Mouse (Mus musculus): ENCODE results near the gene Pdgfa.

Pdgfa gene

DNA sequence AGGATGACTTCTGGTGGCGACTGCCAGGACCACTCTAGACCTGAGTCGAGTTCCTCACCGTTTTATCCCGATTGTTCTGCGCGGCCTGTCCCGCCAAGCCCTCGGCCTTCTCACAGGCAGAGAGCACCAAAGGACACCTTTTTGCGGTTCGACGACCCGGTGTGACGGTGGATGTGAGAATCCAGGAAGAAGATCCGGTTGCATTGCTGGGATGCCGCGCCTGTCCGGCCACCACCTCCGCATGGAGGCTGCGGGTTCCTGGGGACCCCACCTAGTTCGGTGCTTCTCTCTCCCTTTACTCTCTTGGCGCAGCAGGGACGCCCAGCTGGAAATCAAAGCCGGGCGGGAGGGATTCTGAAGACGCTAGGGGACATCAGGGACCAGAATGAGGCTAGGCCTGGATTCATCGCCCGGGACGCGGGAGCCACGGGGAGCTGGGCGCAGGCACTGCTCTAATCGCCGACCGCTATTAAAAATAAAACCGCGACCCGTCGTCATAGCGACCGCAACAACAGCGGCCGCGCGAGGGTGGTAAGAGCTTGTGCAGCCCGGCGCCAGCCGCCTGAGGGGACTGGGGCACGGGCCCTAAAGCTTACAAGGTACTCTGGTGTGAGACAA, at the start of gene Pdgfa:
Gene Pdgfa (minus strand): TSS at position 200 of the 618 bp plus-strand sequence.
- DNase-seq (ENCODE audit: low spot score): no peak

DNA sequence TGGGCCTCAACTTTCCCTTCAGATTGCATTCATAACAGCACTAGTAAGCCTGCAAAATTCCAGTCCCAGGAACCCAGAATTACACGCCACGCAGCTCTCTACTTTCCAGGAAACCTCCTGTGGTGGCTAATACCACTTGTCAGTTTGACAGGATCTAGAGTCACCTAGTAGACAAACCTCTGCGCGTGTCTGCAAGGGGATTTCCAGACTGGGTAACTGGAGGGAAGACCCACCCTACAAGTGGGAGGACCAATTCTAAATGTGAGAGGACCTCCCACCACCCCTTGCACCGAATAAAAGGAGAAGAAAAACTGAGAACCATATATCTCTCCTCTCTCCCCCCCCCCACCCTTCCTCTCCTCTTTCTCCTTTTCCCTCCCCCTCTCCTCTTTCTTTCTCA, 49.5 kb upstream of the Pdgfa start:
- no peak for DNase-seq (ENCODE audit: low spot score)

DNA sequence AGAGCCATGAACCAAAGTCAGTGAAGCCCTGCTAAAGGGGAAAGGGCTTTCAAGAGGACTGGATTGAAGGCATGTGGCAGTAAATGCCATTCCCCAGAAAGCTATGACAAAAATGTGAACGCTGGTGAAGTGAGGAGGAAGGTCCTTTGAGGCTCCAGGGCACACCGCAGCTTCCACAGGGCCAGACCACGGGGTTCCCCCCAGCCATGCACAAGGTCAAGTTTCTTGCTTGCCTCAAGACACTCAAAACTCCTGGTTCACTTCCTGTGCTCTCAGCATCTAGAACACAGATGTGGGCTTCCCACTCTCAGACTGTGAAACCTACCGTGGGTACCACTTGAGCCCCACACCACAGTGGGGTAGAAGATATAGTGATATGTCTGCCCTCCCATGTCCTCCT, 46.4 kb upstream of the Pdgfa start:
- DNase-seq (ENCODE audit: low spot score): no peak

DNA sequence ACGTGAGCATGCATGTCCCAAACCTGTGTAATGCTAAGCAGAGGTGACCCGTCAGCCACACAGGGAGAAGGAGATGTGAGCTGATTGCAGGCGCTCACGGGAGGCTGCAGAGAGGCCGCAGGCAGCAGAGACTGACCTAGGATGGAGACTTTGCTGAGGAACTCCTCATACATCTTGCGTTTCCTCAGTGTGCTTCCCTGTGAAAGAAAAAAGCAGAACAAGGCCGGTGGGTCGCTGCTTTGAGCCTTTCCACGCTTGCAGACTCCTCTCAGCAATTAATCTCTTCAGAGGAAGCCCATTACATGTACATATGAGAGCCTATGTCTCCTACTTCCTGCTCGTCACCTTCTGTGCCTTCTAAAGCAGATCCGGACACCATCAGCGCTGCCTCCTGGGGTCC, 45.1 kb upstream of the Pdgfa start:
- no peak for DNase-seq (ENCODE audit: low spot score)

DNA sequence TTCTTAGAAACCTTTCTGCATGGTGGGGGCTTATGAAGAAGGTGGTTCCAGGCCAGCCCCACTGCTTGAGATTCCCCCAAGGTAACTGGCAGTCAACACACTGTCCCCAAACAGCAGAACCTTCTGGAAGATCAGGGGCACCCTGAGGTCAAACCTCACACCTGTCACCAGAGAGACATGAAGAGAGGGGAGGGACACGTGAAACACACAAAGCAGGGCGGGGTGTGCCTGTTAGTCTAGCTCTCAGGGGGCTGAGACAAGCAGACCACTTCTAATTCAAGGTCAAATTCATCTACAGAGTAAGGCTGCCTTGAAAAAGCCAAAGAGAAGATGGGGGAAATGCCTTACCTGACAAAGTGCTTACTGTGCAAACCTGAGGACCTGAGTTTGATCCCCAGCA, 38.0 kb upstream of the Pdgfa start:
- no peak for DNase-seq (ENCODE audit: low spot score)

DNA sequence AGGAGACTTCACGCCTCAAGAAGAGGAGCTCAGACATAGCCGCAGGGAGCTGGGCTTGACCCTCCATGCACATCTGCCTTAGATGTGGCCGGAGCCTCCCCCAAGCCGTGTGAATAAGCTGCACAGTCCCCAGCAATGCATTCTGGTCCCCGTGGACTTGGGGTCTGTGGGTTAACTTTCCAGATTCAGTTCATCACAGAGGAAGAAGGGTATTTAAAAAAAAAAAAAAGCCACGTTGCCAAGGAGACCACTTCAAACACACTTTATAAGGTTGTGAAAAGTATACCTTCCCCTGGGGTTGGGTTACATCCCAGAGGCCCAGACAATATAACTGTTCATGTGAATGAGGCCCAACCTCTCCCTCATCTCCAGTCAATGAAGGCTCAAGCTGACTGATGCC, 37.6 kb upstream of the Pdgfa start:
- no peak for DNase-seq (ENCODE audit: low spot score)

DNA sequence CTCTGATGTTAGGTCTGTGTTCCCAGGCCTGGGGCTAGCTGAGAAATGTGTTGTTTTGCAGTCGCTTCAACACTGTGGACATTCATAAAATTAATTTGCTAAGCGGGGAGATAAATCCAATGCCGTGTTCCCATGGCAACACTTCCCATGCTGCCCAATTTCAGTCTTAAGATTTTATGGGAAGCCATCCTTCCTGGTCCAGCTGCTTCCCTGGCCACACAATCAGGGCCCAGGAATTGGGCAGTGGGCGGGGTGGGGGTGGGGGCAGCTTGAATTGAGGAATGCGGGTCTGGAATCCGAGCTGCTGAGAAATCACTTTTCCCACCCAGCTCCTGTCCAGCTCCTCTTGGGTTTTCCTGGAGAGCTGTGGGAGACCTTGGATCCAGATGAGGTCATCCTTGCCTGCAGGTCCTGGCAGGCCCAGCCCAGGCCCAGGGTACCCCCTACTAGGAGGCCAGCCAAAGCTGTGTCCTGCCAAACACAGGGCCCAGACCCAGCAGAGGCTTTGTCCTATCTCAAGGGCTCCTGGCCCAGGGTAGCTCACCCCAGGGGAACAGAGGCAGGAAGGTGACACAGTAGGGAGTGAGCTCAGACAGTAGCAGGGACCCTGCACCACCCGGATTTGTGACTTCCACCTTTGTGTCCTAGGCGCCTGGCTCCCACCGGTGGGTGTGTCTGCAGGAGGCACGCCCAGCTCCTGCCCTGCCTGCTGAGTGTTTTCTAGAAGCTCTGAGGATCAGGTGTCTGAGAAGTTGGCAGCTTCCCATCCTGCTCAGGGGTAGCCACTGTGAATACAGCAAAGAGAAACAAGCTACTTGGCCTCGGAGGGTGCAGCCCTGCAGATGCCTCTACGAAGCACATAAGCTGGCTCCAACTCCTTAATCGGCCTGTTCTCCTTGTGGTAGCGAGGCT, 36.5 kb upstream of the Pdgfa start:
- no peak for DNase-seq (ENCODE audit: low spot score)

DNA sequence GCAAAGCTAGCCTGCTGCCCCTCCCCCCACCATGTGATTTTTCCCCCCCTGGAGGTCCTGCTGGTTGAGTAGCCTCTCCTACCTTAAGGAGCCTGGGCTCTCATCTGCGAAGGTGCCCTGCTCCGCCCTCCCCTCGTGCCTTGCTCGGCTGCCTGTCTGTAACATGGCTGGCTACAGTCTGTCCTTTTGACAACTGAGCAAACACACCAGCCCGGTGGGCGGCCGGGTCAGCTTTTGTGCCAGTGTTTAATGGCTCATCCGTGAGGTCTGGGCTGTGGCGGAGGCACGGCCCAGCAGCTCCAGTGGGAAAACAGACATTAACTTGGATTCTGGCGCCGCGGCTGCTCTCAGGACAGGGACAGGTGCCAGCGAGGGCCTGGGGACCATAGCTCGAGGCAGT, 30.4 kb upstream of the Pdgfa start:
- DNase-seq (ENCODE audit: low spot score): no peak

DNA sequence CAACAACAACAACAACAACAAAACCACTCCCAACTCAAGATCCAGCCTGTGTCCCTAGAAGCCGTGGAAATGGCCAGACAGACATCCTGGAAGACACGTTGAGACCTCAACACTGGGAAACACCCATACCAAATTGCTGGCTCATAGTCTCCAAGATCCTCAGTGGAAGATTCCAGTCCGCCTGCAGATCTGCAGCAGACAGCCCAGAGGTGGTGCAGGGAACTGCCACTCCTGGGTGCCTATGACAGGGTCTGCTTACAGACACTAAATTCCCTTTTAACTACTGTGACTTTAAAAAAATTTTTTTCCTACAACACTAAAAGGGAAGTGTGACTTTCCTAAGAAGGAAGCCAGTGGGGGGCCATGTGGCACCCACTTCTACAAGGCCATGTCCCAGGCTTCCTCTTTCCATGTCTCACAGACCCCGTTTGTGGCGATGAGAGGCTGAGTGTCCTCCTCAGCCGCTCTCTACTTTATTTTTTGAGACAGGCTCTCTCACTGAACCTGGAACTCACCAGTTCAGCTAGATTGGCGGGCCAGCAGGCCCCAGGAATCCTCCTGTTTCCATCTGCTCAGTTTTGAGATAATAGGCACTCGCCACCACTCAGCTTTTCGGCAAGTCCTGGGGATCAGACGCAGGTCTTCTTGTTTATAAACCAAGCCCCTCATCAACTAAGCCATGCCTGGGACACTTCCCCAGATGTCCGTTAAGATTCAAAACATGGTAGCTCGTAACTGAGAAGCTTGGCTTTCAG, 27.4 kb upstream of the Pdgfa start:
- no peak for DNase-seq (ENCODE audit: low spot score)

DNA sequence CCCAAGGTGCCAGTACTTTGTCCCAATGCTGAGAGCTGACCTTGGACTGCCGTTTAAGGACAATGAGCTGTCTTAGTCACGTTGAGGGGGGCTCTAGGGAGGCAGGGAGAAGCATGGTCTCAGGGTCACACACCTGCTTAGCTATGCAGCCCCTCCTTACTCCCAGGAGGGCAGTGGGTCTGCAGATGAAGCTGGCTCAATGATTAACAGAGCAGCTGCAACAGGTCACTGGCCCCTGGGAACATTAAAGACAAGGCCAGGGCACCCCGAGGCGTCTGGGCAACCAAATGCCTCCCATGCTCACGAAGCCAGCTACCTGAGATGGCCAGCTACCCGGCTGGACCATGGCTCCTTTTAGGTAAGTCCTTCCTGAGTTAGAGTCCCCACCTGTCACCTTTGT, 23.4 kb upstream of the Pdgfa start:
- no peak for DNase-seq (ENCODE audit: low spot score)

DNA sequence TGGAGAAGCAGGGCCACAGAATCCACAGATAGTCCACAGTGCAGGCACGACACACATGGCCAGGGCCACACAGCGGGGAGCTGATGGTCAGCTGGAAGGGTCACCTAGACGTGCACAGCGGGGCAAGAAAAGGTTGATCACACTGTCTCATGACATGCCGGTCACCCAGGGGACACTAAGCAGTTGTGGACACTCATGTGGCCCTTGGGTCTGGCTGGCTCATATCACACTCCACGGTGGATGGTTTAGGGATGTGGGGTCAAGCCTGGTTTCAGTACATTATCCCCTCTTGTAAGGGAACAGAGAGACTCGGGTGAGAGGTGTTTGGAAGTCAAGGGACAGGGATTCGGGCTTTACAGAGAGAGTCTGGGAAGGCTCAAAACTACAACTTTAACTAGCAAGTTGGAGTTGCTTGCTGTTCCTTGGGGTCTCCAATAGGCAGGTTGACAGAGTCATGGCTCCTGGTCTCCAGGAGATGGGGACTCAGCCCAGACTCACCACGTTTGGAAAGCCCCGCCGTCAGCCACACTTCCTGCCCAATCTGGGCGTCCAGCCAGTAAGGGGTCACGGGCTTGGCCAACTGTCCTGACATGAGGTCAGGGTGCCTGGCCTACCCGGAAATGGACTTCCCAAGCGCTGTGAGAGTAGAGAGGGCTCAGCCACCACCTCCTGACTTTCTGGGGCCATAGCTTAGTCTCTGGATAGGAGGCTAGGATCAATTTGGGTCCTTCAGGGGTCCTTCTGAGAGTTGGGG, 20.4 kb upstream of the Pdgfa start:
- DNase-seq (ENCODE audit: low spot score): no peak

DNA sequence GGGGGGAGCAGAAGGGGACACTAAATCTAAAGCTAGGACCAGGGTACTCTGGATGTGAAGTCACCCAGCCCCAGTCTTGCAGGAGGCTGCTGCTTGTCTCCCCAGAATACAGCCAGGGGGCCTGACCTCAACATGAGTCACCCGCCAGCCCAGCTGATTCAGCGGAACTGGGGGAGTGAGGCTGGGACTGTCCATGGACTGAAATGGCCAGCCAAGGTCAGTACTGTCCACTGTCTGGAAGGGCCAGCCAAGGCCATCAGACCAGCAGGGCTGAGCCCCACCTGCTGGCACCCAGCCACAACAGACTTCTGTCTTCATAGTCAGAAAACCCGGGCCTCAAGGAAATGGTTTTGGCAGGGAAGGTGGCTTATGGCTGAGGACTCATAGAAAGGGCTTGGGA, 17.9 kb upstream of the Pdgfa start:
- no peak for DNase-seq (ENCODE audit: low spot score)

DNA sequence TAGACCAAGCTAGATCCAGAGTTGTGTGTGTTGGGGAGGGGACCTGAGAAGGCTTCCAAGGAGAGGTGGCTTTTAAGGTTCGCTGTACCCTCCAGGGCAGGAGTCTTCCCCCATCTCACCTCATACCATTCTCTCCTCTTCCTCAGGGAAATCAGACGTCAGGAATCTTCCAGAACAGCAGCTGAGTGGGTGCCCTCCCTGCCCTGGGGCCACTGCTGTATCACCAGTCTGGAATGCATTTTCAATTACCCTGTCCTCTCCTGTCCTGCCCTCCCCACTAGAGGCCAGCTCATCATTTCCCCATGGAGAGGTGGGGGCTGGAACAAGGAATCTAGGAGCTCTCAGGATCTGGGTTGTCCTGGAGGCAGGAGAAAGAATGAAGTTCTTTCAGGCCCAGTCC, 13.5 kb upstream of the Pdgfa start:
- DNase-seq (ENCODE audit: low spot score): no peak

DNA sequence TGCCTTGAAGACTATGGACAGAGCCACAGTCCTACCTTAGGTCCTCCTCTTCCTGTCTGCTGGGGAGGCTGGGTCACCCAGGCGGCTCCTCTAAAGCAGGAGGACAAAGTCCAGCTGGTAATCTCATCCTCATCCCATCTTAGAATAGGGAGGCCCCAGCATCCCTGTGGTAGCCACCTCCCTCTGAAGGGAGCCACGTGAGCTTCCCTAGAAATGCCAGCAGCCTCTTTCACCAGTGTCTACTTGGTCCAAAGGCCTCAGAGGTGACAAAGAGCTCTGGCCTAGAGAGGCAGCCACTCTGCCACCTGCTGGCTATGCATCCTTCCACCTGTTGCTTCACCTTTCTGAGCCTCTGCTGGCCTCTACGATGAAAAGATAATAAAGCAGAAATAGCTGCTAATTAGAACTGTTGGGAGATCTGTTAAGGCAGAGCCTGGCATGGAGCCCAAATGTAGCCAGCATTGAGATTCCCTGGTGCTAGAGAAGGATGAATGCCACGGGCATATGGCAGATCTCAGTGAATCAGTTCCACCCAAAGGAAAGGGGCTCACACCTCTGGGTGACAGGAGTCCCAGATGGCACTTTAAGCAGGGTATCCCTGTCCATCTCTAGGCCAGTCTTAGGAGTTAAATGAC, 10.1 kb upstream of the Pdgfa start:
- no peak for DNase-seq (ENCODE audit: low spot score)

DNA sequence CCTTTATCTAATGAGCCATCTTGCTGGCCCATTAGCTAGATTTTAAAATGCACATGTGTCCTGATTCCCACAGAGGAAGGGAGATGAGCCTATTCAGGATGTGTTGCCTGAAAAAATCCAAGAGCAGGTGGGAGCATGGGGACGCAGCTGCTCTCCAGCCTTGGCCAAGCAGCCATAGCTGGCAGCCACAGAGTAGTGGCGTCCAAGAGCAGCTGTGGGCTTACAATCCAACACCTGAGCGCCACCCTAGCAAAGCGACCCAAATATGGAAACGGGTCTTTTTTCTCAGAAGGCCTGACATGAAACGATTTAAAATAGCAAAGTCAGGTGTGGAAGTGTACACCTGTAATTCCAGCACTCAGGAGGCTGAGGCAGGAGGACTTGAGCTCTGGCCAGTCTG, 7.4 kb upstream of the Pdgfa start:
- DNase-seq (ENCODE audit: low spot score): no peak

DNA sequence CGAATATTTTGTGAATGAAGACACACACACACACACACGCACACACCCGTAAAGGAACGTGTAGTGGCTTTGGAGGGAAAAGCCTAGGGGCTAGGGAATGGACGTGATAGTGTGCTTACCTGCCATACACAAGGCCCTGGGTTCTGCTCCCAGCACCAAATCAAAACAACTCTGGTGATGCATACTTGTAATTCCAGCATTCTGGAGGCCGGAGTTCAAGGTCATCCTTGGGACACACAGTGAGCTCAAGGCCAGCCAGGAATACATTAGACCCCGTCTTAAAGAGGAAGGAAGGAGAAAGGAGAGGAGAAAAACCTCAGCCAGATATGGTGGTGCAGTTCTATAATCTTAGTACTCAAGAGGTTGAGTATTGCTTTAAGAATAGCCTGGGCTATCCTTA, 2.5 kb upstream of the Pdgfa start:
- DNase-seq (ENCODE audit: low spot score): no peak

DNA sequence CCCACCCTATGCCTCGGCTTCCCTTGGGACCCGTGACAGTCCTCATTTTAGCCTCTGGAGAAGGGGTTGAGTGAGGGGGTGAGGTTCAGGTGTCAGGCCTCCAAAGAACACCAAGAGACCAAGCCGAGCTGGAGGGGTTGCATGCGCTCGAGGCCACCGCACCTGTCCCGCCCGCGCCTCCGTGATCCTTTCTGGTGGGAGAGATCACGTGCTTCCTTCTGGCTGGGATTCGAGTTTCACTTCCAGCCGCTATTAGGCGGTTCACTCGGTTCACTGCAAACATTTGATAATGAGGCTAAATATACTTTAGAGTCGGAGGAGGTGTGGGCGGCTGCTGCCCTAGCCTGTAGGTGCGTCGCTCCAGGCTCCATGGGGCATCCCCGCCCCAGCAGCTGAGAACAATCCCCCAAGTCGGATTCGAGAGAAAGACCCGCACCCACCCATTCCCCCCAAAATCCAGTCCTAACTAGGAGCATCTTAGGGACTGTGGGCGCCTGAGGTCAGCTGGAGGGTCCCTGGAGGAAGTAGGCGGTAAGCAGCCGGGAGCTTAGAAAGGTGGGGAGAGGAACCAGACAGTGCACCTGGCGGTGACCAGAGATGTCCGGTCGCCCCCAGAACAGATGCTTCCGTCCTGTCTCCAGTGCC, 888 bp upstream of the Pdgfa start:
- no peak for DNase-seq (ENCODE audit: low spot score)

DNA sequence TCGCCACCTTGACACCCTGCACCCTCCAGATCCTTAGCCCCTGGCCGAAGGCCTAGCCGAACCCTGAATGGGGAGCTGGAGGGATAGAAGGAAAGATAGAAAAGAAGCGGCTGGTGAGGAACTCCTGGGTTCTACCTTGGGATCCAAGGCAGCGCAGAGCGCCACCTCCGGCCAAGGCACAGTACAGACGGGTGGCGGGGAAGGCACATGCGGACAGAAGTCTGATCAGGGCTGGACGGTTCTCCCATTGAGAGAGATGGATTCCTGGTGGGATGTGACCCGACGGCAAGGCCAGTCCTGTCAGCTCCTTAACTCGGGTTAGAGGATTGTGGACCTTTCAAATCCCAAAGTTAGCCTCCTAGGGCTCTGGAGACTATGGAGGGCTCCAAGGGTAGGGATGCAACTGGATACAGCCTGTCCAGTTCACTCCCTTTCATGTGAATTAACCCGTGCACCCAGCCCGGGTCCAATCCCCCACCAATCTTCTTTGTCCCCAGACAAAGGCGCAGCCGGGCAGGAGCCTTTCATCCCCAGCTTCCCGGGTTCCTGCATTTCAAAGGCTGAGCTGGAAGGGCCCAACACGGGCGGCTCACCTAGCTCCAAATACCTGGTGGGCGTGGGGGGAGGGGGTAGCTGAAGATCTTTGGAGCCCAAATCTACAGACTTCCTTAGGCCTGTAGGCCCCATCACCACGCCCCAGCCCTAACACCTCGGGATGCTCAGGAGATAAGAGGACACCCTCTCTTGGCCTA, 672 bp downstream of the Pdgfa start:
- no peak for DNase-seq (ENCODE audit: low spot score)

DNA sequence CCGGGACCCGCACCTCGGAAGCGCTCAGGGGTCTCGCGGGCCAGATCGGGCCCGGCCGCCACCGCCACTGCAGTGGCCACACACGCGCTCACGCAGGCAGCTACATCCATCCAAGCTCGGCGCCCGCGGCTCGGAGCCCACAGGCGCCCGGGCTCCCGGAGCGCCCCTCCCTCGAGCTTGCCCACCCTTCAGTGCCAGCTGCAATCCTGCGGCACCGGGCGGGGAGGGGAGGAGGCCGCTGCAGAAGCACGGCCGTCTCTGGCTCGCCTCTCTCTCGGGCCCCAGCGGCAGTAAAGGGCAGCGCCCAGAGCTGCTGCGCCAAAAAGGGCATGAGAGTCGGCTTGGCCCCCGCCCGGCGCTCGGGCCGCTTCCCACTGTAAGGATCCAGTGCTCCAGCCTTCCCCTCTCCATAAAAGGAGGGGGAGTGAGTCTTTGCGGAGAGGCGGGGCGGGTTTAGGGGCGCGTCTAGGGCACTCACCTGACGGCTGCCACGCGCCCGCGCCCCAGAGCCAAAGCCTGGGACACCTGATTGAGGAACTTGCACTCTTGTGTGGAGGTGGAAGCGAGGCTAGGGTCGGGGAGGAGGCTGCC, 1.4 kb downstream of the Pdgfa start:
- DNase-seq (ENCODE audit: low spot score): no peak
